Mouse (Mus musculus): ENCODE results near the gene Tgfbi.

Tgfbi gene

DNA sequence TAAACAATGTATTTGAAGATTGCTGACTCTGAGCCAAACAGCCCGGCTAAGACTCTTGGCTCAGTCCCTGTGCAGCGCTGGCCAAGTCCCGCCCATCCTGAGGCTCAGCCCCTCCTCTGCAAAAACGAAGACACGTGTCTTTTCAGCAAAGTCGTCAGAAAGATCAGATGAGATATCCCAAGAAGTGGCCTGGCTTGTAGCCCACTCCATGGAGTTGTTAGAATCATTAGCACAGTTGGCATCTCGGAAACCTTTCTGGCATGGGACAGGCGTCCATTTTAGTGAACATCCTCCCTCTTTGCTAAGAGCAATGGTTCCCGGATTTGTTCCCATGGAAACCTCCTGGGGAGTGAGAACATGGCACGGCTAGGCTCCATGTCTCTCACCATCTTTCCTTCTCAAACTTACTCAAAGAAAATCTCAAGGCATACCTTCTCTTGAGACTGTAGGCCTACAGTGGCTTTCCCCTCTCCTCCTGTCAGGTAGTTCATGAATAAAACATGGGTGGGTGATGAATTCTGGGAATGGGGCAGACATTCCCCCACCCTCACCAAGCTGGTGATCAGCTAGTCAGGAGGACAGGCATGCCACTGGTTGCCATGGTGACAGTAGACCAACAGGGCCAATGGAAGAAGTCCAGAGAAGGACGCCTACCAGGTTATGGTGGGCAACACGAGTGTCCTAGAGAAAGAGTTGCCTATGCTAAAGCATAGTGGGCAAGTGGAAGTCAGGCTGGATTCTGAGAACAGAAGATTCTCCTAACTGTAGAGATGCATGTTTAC, 11.3 kb upstream of the Tgfbi start:
- DNase-seq (ENCODE audit: extremely low spot score, low spot score), result no peak

DNA sequence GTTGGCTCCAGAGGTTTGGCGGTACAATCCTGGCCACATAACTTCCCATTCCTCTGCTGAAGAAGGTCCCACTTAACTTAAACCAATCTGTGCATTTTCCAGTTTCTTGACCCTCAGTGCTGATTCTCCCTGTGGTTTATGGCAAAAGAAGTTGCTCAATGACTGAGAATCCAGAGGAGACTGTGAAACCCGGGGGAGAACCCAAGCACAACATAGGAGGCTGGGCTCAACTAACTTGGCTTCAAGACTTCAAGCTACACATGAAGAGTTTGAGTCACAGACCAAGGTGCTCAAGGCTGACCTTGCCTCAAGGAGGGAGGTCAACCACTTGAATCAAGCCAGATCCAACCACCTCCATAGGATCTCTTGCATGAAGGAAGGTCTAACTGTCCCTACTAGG, 9.8 kb upstream of the Tgfbi start:
- DNase-seq (ENCODE audit: extremely low spot score, low spot score), result no peak

DNA sequence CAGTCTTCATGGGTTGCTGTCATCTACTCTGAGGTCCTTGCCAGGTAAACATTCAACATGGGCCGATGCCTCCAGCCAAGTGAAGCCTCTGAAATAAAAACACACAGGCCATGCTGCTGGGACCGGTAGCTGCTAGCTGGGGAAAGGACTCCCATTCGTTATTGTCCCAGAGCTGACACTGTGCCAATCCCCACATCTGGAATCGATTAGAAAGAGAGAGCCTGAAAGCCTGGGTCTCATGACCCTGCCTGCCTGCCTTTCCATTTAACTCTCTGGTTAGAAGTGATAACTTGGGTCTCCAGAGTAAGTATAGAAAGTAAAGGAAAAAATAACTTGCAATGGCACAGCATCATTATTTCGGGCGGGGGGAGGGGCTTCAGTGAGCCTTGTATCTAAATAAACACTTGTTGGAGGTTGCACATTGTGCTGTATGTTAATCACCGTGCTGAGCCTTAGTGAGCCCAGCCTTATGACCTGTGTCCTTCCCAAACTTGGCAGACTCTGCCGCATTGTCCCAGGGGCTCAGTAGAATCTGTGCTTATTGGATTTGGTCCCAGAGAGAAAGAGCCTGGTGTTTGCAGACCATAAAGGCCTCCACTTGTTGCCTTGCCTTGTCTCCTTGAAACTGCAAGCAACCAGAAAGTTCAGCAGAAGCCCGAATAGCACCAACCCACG, 9.0 kb upstream of the Tgfbi start:
- DNase-seq (ENCODE audit: extremely low spot score, low spot score), result peak; percentile 58

DNA sequence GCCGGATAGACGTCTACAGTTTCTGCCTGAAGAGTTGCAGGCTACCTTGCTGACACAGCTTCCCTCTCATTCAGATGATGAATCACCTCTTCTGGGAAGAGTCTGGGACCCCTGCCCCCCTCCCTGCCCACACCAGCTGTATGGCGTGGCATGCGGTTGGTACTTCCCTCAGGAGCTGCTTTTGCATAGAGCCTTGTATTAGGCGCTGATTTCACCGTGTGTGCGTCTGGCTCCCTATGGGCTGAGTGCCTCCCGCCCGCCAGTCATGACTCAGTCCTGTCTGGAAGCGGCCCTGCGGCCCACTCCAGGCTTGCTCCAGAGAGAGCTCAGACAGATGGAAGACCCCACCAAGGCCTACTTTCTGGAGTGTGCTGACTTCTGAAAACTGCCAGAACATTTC, 8.1 kb upstream of the Tgfbi start:
- peak; percentile 62 for DNase-seq (ENCODE audit: extremely low spot score, low spot score)

DNA sequence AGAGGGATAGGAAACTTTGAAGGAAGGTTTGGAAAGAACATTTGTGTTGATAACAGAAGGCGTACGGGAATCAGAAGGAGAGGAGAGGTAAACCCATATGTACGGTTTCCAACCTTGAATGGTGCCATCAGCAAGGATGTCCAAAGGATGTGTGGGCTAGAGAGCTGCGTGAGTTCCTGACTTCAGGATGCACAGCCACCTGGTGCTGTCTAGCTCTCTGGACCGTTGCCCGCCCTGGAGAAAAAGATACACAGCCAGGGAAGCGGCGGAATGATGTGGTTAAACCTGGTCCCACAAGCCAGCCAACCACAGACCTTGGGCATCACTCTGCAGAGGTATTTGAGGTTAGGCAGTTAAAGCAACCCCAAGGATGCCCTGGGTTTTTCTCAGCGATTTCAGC, 3.8 kb upstream of the Tgfbi start:
- DNase-seq (ENCODE audit: extremely low spot score, low spot score), result no peak

DNA sequence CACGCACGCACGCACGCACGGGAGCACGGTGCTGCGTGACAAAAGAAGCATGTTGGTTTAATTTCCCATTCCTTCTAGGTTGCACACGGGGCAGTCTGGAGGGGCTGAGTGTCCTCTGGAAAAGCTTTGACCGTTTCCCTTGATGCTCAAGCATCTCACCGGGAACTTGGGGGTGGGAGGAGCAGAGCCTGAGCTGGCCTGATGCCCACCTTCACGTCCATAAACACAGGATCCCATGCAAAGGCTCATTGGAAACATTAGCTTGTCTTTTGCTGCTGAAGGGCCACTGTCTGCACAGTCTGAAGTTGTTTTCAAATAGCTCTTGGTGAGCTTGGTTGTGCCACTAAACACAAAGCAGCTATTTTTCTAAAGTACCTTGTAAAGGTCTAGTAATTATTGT, 2.6 kb upstream of the Tgfbi start:
- DNase-seq (ENCODE audit: extremely low spot score, low spot score), result no peak

DNA sequence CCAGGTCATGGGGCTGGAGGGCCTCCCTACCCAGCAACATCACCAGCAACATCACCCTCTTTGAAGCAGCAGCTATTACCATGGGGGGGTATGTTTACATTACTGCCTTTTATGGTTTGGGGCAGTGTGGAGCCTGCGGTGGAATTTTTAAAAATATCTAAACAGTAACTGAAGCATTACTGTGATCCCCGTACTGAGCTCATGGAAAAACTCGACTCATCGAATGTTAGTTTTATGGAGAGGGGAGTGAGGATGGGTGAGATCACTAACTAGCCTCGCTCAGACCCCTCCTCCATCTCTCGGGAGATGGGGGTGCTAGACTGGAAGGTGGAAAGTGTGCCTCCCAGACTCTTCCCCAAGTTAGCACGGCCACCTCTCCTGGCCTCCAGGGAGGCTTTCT, 2.1 kb upstream of the Tgfbi start:
- no peak for DNase-seq (ENCODE audit: extremely low spot score, low spot score)

DNA sequence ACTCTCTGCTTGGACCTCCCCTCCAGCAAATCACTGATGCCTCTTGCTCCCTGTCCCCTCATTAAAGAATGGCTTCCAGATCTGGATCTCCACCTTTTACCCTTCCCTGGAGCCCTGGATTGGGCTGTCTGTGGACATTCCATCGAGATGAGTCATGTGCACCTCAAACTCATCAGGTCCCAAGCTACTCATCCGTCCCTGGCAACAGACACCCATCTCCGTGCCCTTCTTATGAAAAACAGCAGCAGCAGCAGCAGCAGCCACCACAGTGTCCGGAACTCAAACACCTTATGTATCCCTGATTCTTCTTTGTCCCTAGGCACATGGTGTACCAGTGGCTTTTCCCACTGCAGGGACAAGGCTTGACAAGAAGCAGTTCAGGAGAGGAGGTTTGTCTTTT, 1.5 kb upstream of the Tgfbi start:
- no peak for DNase-seq (ENCODE audit: extremely low spot score, low spot score)

DNA sequence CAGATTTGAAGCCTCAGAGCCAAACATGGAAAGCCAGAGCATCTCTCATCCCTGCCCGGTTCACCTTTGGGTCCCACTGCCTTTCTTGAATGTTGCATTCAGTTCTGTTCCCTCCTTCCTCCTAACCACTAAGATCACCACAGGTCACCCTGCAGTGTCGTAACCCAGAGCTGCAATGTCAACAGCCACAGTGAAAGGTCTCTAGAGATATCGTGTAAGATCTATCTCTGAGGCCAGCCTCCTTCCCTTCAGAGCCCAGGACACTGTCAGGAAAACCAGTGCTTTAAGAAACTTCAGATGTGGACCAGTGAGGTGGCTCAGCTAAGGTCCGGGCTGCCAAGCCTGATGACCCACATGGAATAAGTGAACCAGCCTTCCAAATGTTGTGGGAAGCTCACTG, 1.8 kb downstream of the Tgfbi start:
- no peak for DNase-seq (ENCODE audit: extremely low spot score, low spot score)

DNA sequence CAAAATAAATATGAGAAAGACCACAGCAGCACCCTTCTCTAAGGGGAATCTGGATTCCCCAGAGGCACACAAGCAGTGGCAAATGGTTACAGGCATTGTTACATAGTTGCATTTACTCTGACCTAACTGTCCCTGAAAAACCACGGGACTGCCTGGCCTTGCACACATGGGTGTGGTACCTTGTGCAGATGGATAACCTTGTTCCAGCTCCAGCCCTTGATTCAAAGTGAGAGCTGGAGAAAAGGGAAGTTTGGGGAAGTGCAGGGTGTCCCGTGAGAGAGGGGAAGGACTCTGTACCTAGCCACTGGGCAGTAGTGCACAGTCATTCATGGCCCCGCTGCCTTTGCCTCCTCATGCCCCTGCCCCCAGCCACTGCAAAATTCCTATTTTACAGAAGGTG, 2.4 kb downstream of the Tgfbi start:
- DNase-seq (ENCODE audit: extremely low spot score, low spot score), result no peak

DNA sequence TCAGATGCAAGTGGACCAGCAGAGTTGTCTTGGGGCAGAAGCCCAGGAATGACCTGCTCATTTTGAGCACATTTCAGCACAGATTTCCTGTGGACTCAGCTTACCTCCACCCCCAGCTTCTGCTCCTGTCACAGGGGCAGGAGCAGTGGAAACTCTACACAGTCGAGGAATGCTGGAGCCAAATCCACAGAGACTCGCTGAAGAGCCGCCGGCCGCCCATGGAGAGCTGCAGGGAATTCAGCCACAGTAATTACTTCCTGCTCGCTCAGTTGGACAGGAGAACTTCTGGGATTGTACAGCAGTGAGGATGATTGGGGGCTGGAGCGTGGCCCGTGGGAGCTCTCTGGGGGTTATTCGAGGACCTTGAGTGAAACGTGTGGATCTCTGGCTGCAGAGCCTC, 3.0 kb downstream of the Tgfbi start:
- DNase-seq (ENCODE audit: extremely low spot score, low spot score), result no peak

DNA sequence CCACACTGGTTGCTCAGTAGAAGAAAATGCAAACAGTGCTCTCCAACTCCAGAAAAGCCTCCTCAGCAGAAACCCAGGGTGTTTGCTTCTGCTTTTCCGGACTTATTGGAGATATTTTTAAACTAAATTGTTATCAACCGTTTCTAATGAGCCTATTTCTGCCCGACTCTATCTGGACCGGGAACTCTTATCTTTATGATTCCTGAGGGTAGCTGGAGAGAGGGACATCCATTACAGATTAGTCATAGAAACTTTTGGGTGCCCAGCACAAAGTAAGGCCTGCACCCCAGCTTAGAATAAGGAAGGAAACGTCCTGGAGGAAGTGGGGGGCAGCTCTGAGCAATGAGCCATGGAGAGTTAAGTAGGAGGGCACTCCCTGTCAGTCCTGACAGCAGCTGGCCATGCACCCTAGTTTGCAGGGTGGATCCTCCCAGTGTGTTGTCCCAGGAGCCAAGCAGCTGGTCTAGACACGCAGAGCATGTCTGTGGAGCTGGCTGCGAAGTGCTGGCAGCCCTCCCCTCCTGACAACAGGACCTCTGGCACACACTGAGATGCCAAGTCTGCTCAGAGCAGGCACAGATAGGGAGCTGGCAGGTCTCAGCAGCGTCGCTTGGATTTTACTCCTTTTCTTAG, 4.2 kb downstream of the Tgfbi start:
- DNase-seq (ENCODE audit: extremely low spot score, low spot score), result no peak

DNA sequence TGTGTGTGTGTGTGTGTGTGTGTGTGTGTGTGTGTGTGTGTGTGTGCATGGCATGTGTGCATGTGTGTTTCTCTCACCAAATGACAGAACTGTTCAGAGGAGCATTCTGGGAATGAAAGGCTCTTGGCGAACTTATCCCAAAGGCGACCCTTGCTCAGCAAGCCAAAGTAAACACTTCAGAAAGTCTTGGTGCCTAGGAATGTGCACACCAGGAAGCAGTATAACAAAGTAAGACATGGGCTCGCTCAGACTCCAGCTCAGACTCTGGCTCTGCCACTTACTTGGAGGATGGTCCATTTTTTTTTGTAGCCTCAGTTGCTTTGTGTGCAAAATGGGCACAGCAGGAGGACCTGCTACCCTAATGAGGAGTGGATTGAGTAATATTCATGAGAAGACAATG, 5.4 kb downstream of the Tgfbi start:
- DNase-seq (ENCODE audit: extremely low spot score, low spot score), result no peak

DNA sequence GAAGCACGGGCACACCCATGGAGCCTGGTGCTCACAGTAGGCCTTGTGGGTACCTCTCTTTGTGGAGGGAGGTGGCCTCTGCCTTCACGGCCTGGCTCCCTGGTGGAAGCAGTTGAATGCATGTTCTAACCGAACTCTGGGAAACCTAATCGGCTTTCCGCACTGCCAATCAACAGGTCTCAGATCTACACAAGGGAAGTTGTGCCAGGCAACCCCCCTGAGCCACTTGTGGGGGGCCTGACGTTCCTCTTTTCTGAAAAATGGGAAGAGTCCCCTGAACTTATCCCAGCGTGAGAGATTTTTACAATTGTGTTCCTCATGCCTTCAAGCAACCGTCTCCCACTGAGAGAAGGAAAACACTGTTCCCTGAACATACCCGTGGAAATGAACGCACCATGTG, 5.9 kb downstream of the Tgfbi start:
- DNase-seq (ENCODE audit: extremely low spot score, low spot score), result no peak

DNA sequence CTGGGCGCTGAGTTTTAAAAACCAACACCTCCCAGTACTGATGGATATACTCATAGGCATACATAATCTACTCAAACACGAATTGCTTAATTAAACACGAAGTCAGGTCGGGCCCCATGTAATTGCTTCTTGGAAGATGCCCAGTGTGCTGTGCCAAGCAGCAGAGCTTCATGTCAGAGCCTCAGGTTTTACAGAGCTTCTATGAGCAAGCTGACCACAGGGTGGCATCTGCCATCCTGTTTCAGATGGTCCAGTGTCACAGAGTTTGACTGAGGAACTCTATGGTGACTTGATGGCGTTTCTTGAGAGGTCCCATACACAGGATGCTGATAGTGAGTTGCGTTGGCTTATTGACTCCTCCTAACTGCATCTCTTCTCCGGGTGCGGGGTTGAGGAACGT, 6.5 kb downstream of the Tgfbi start:
- DNase-seq (ENCODE audit: extremely low spot score, low spot score), result no peak

DNA sequence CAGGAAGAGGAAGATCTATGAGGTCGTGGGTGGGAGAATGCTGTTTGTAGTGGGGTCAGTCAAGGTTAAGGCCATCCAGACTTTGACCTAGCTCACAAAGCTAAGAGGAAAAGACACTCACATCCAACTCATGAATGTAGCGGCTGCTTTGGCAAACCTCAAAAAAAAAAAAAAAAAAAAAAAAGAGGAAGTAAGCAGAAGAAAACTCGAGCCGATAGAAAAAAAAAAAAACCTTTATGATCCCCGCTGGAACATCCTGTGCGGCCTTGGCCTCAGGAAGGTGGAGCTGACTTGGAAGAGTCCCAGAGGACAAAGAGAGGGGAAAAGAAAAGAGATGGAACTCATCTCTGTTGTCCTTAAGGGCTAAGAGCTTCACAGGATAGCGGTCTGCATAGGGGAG, 7.1 kb downstream of the Tgfbi start:
- no peak for DNase-seq (ENCODE audit: extremely low spot score, low spot score)

DNA sequence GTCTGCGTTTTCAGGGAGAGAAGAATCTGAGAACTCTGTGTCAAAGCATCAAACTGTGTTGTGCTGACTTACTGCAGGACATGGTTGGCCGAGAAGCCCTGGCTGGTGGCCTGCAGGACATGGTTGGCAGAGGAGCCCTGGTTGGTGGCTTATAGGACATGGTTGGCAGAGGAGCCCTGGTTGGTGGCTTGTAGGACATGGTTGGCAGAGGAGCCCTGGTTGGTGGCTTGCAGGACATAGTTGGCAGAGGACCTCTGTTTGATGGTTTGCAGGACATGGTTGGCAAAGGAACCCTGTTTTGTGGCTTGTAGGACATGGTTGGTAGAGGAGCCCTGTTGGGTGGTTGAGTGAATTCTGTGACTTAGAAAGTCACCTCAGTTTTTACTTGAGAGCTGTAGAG, 7.9 kb downstream of the Tgfbi start:
- DNase-seq (ENCODE audit: extremely low spot score, low spot score), result no peak

DNA sequence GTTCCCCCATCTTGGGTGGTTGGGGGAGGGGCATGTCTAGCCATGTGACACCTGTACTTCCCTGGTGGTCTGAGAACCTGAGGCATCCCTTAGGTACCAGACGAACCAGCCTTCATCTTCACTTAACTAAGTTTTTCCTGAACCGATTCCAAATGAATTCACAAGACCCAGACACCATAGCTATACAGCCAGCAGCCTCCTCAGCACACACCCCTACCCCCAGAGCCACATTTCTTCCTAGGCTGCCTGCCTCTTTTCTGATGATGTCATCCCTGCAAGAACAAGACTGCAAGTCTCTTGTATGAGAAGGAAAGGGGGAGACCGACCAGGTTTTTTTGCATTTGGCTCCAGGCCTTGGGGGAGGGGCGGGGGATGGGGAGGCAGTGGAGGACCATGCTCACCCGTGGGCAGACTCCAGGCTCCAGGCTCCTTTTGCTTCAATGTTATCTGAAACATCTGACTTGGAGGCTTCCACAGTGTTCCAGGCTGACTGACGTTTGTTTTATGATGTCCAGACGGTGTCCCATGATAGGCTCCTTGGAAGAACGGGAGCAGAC, 13.0 kb downstream of the Tgfbi start:
- DNase-seq (ENCODE audit: extremely low spot score, low spot score), result no peak

DNA sequence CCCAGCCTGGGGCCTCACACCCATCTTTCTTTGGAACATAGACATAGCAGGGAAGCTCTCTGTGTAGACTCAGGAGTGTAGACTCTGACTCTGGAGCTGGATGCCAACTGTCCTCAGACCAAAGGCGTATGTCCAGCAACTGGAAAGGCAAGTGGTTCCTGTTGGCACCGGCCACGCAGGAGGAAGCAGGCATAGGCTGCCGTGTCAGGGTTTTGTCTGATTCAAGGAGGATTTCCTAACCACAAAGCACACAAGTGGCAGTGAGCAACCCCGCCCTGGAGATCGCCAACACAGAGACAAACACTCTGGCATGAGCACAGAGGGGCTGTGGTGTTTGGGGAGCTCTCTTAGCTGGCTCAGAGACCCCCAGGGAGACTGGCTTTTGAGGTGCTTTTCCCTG, 17.2 kb downstream of the Tgfbi start:
- DNase-seq (ENCODE audit: extremely low spot score, low spot score), result no peak

DNA sequence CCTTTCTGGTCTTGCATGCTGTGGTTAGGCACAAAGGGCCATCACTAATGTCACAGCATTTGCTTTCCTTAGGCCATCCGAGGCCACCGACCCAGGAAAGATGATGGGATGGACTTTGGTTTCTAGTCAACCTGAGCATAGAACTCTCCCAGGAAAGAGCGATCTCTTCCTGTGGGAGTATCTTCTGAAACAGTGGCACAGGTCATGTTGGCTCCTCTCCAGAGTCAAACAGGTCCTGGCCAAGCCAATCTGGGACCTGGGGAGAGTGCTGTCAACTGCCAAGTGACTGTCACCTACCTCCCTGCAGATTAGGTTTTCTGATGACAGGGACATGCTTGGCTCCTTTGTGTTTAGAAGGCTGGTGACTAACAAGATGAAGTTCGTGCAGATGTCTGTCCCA, 20.8 kb downstream of the Tgfbi start:
- no peak for DNase-seq (ENCODE audit: extremely low spot score, low spot score)

DNA sequence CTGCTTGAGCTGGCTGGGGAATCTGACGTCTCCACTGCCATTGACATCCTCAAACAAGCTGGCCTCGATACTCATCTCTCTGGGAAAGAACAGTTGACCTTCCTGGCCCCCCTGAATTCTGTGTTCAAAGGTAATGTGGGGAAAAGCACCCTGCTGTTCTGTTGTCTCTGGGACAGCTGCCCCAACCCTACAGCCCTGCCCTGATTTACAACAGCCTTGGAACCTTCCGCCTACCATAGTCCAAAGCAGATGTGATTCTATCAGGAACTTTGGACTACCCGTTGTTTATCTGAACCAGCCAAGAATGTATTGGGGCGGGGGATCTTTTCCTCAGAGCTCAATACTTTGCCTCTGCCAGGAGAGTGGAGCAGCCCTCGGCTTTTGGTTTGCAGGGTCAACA, 21.2 kb downstream of the Tgfbi start:
- DNase-seq (ENCODE audit: extremely low spot score, low spot score), result no peak

DNA sequence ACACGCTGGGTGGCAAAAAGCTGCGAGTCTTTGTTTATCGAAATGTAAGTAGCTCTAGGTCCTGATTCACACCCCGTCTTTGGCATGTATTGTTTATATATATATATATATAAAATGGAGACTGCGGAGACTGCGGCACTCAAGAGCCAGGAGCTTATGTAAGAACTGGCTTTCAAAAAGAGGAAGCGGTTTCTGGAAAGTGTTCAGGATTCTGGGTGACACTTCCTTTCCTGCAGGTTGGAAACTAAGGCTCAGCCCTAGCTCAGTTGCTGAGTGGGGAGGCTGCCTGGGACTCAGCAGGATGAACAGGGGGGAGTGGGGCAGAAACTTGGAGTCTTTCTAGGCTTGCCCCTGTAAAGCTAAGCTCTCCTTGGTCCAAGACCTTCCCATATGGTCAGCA, 22.0 kb downstream of the Tgfbi start:
- no peak for DNase-seq (ENCODE audit: extremely low spot score, low spot score)

Measured in neural tube, embryonic 10.5 days (tissue).